Mouse (Mus musculus): Measurements from ENCODE around the gene Npb. TPM values are rescaled to one million over a fixed set of nuclear protein-coding genes. Genes with fewer than 3 reads are reported as not detected.

Gene Npb
- polyA plus RNA-seq, 1 experiment from 2014 or later, result 24.4 TPM

DNA sequence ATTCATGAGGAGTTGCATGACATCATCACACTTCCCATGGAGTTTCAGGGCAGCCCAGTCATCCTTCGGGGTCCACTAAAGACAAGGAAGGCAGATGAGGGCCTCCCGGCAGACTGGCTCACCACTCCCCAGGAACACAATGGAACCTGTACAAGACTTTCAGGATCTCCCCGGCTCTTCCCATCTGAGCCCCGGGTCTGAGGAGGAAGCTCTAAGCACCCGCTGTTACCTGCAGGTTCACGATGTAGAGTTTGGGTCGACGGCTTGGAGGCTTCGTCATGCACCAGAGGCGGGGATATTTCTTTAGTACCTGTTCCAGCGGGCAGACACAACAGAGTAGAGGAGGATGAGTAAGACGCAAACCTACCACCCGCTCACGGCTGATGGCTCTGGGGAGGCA lies 11.9 kb downstream of the Npb start:
- H3K4me1 ChIP-seq, result peaks cover 38% of the 10 kb centered on the region
- H3K36me3 ChIP-seq, result peaks cover 56% of the 10 kb centered on the region
- H3K9me3 ChIP-seq (replicated peaks), result no peaks in the 10 kb centered on the region
- H3K4me3 ChIP-seq (replicated peaks), result no peak overlapping the region
- 94% methylated on average over 14 of the region's 14 CpGs for WGBS
- H3K27me3 ChIP-seq, result no peaks in the 10 kb centered on the region
- ATAC-seq (replicated peaks; ENCODE audit: low FRiP score), result no peak
- H3K9ac ChIP-seq, result no peak overlapping the region
- H3K4me2 ChIP-seq, result no peak overlapping the region
- H3K27ac ChIP-seq, result no peak overlapping the region

DNA sequence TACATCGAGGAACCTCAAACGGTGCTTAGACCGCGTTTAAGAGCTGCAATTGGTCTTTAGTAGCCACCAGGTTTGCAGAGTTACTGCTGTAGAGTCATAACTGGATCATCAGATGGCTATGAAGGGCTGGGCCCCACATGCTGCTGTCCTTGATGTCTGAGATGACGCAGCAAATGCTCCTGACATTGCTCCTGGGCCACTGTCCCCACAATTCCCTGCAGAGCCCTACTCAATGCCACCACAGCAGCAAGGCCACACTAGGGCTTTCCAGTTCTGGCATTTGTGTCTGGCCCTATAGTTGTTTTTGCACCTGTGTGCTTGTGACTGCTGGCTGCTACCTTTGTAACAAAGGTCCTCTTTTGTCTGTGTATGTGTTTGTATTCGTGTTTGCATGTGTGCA lies 14.5 kb downstream of the Npb start:
- H3K4me3 ChIP-seq (replicated peaks), result no peak overlapping the region
- H3K9me3 ChIP-seq (replicated peaks), result no peaks in the 10 kb centered on the region
- no peak overlapping the region for H3K9ac ChIP-seq
- no peak overlapping the region for H3K4me2 ChIP-seq
- no peaks in the 10 kb centered on the region for H3K27me3 ChIP-seq
- no peak for ATAC-seq (replicated peaks; ENCODE audit: low FRiP score)
- H3K36me3 ChIP-seq, result peaks cover 65% of the 10 kb centered on the region
- WGBS, result 95% methylated on average over 6 of the region's 6 CpGs
- peaks cover 26% of the 10 kb centered on the region for H3K4me1 ChIP-seq
- H3K27ac ChIP-seq, result no peak overlapping the region

DNA sequence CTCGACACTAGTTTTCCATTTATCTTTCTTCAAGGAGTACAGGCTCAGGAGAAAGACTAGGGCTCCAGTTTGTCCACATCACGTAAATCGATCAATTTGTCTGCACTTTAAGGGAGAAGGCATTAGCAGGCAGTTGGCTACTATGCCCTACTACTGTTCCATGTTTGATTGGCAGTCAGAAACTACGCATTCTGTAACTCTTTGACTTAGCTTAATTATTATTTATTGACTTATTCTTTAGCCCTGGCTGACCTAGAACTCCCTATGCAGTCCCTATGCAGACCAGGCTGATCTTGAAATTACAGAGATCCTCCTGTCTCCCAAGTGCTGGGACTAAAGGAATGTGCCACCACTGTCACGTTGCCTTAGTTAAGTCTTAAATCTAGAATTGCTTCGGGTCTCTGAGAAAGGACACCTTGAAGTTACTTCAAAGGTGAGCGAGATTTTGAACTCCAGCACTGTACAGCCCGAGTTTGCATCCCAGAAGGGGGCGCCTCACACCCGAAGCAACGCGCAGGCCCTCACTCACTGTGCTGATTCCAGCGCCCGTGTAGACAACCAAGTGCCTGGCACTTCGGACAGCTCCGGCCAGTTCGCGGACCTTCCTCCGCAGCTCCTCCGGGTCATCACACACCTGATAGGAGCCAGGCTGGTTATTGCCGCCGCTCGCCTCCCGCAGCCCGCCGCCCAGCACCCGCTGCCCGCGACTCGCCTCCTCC lies 15.8 kb downstream of the Npb start:
- Histone ChIP-seq H3K27ac (peak overlapping the region; percentile 86), H3K4me2 (peak overlapping the region; percentile 96), H3K36me3 (peaks cover 64% of the 10 kb centered on the region), H3K27me3 (no peaks in the 10 kb centered on the region), H3K4me3 (replicated peaks) (peak overlapping the region; percentile 90), H3K9ac (peak overlapping the region; percentile 63), H3K4me1 (peaks cover 23% of the 10 kb centered on the region), H3K9me3 (replicated peaks) (no peaks in the 10 kb centered on the region)
- WGBS, result 11% methylated on average over 30 of the region's 30 CpGs
- peak; percentile 78 for ATAC-seq (replicated peaks; ENCODE audit: low FRiP score)

DNA sequence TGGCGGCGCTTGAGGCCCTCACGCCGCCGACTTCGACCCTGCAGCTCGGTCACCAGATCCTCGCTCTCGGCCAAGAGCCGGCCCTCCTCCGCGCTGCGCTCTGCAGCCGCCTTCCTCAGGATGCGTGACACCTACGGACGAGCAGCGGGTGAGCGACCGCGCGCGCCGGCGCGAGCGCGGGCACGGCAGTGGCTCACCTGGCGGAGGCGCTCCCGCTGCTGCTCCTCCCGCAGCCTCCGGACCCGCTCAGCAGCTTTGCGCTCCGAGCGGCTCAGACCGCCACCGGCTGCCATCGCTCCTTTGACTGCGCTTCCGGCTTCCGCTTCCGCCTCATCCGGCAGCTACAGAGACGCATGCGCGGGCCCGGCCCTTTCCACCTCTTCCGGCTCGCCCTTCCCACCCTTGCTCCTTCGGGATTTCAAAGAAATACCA lies 16.4 kb downstream of the Npb start:
- peak; percentile 79 for ATAC-seq (replicated peaks; ENCODE audit: low FRiP score)
- Histone ChIP-seq H3K27me3 (no peaks in the 10 kb centered on the region), H3K4me1 (peaks cover 28% of the 10 kb centered on the region), H3K4me2 (peak overlapping the region; percentile 96), H3K27ac (peak overlapping the region; percentile 86), H3K9ac (peak overlapping the region; percentile 63), H3K36me3 (peaks cover 64% of the 10 kb centered on the region), H3K9me3 (replicated peaks) (no peaks in the 10 kb centered on the region), H3K4me3 (replicated peaks) (peak overlapping the region; percentile 90)
- under 1% methylated on average over 53 of the region's 53 CpGs for WGBS

DNA sequence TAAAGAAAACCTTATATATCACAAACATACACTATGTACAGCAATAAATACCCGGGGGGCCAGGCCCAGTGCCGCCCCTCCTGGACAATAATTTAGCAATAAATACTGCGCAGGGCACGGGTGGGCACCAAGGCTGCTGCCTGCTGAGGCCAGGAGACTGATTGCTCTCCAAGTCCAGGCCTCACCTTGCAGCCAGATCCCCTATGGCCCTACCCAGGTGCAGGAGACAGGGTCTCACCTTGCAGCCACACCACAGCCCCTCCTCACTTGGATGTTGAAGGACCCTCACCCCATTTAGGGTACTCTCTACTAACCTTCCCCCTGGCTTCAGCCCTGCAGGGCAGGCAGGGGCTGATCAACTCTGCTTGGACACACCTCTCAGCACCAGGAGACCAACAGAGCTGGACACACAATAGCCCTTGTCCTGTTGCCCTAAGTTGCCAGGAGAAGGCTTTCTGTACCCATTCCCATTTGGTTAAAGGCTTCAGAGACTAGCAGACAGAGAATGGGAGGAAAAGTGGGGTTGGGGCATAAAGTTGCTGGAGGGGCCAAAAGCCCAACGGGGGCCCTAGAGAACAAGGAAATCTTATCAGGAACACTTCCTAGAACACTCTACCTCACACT lies 17.0 kb downstream of the Npb start, which contains the start of gene Sirt7:
Gene Sirt7, minus strand, starts transcription at position 89 of the 624 bp plus-strand sequence.
- H3K27ac ChIP-seq, result peak within 1 kb of the TSS; percentile 86
- H3K4me1 ChIP-seq, result peaks cover 34% of the 10 kb centered on the region
- H3K4me2 ChIP-seq, result peak within 1 kb of the TSS; percentile 96
- H3K36me3 ChIP-seq, result peaks cover 60% of the 10 kb centered on the region
- no peaks in the 10 kb centered on the region for H3K9me3 ChIP-seq (replicated peaks)
- WGBS, result 14% methylated on average over 5 of the region's 5 CpGs
- H3K27me3 ChIP-seq, result no peaks in the 10 kb centered on the region
- peak within 1 kb of the TSS; percentile 63 for H3K9ac ChIP-seq
- ATAC-seq (replicated peaks; ENCODE audit: low FRiP score), result peak; percentile 31; the same call in 1 of the 2 replicates
- H3K4me3 ChIP-seq (replicated peaks), result peak within 1 kb of the TSS; percentile 90

DNA sequence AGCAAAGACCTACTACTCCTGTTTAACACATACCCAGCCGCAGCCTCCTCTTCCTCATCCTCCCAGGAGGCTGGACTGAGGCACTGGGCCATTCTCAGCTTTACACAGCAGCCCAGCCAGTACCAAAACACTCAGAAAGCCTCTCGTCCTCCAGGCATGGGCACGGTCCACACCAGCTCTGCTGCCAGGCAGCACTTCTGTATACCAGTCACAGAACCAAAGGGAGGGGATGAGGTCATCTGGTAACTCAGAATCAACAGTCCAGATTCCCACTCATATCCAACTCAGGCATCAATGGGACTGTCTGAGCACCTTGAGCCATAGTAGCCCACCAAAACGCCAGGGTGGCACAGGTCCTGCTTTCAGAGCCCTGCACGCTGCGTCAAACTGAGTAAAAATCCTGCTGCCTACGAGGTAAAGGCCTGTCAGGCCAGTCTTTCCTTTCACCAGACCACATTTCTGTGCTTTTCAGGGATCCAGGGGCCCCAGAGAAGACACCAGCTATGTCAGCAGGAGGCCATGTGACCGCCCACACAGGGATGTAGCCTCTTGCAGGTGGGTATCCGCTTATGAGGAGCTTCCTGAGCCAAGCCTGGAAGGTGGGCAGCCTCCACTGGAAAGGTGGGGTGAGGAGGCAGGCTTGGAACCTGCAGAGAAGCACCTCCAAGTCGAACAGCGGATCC lies 18.6 kb downstream of the Npb start:
- H3K36me3 ChIP-seq, result peaks cover 45% of the 10 kb centered on the region
- H3K9me3 ChIP-seq (replicated peaks), result no peaks in the 10 kb centered on the region
- no peak overlapping the region for H3K4me2 ChIP-seq
- H3K4me3 ChIP-seq (replicated peaks), result no peak overlapping the region
- H3K27me3 ChIP-seq, result no peaks in the 10 kb centered on the region
- H3K27ac ChIP-seq, result no peak overlapping the region
- no peak for ATAC-seq (replicated peaks; ENCODE audit: low FRiP score)
- peaks cover 51% of the 10 kb centered on the region for H3K4me1 ChIP-seq
- WGBS, result 87% methylated on average over 11 of the region's 11 CpGs
- no peak overlapping the region for H3K9ac ChIP-seq

DNA sequence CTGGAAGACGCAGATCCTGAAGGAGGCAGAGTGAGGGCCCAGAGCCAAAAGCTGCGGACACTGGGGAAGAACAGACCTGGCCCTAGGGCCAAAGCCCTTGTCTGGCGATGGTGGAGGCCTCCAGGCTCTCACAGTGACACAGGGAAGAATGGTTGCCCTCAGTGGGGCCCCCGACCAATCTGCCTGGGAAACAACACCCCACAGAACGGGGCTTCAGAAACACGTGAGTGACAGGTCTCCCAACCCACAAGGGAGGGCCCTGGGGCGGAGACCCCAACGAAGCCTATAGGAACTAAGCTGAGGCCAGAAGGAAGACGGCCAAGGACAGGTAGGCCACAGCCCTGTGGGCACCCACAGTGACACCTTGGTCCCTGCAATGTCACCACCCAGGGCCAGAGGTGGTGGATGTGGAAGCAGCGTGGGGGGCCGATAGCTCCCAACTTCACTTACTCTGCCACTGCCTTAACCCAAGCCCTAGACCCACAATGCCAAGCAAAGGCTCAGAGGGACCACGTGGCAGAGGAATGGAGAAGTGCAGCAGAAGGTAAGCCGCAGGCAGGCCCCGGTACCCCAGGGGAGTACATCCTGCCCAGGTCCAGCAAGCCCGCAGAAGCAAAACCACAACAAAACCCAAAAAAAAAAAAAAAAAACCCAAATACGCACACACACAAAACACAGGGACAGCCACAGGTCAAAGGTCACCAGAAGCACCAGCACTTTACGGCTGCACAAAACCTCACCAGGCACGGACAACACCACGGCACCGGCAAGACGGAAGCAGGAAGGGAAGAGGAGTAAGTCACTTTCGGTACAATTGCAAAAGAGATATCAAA lies 19.4 kb downstream of the Npb start:
- Histone ChIP-seq H3K4me1 (peaks cover 57% of the 10 kb centered on the region), H3K4me2 (no peak overlapping the region), H3K9ac (no peak overlapping the region), H3K9me3 (replicated peaks) (no peaks in the 10 kb centered on the region), H3K27ac (no peak overlapping the region), H3K27me3 (no peaks in the 10 kb centered on the region), H3K36me3 (peaks cover 37% of the 10 kb centered on the region), H3K4me3 (replicated peaks) (no peak overlapping the region)
- no peak for ATAC-seq (replicated peaks; ENCODE audit: low FRiP score)
- 82% methylated on average over 22 of the region's 22 CpGs for WGBS

DNA sequence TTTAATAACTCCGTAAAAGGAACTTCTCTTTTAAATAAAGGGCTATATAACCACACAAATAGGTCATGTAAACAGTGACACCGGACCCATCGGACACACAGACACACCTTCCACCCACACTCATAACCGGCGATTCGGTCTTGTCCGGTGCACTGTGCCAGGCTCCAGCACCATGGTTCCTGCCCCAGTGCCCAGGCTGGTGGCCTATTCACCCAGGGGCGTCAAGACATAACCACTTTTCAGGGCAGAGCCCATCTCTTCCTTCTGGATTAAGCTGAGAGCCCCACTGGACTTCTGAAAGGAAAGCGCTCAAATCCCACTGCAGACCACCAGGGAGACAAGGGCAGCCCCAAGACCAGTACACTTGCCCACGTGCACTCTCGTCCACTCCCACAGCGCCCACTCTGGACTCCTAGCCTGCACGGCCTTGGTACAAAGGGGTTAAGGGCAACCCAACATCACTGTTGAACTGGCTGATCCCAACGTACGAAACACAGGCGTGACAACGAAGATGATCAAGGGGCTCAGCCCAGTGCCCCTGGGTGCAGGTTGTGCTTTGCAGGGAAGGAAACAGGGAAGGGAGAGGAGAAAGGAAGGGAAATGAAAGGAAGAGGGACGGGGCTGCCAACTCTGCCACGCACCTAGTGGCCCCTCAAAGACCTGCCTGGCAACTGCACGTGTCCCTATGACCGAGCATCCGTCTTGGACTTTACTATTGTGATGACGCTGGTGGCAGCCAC lies 20.5 kb downstream of the Npb start:
- H3K27me3 ChIP-seq, result no peaks in the 10 kb centered on the region
- 0 out of 2 replicates have a peak overlapping the region, but pooled peaks have one; percentile 27 for H3K9ac ChIP-seq
- no peaks in the 10 kb centered on the region for H3K9me3 ChIP-seq (replicated peaks)
- 93% methylated on average over 23 of the region's 23 CpGs for WGBS
- 0 out of 2 replicates have a peak overlapping the region, but pooled peaks have one; percentile 90 for H3K4me2 ChIP-seq
- 0 out of 2 replicates have a peak overlapping the region, but pooled peaks have one; percentile 15 for H3K27ac ChIP-seq
- peaks cover 31% of the 10 kb centered on the region for H3K36me3 ChIP-seq
- no peak overlapping the region for H3K4me3 ChIP-seq (replicated peaks)
- no peak for ATAC-seq (replicated peaks; ENCODE audit: low FRiP score)
- peaks cover 56% of the 10 kb centered on the region for H3K4me1 ChIP-seq

DNA sequence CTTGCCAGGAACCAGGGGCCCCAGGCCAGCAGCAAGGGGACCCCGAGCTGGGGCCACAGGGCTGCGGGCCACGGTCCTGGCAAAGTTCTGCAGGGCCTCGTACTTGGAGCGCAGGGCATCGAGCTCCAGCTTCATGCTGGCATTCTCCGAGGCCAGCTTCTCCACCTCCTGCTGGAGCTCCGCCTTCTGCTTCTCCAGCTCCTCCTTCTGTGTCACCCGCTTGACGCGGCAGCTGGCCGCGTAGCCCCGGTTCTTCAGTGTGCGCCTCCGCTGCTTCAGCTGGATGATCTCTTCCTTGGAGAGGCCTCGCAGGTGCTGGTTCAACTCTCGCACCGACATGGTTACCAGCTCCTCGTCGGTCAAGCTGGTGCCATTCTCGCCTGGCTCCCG lies 21.1 kb downstream of the Npb start:
- Histone ChIP-seq H3K9ac (0 out of 2 replicates have a peak overlapping the region, but pooled peaks have one; percentile 27), H3K36me3 (peaks cover 31% of the 10 kb centered on the region), H3K4me1 (peaks cover 55% of the 10 kb centered on the region), H3K27me3 (no peaks in the 10 kb centered on the region), H3K9me3 (replicated peaks) (no peaks in the 10 kb centered on the region), H3K27ac (peak overlapping the region; percentile 92), H3K4me2 (peak overlapping the region; percentile 90), H3K4me3 (replicated peaks) (peak overlapping the region; percentile 14; the same call in 1 of the 2 replicates)
- WGBS, result 75% methylated on average over 23 of the region's 23 CpGs
- no peak for ATAC-seq (replicated peaks; ENCODE audit: low FRiP score)

DNA sequence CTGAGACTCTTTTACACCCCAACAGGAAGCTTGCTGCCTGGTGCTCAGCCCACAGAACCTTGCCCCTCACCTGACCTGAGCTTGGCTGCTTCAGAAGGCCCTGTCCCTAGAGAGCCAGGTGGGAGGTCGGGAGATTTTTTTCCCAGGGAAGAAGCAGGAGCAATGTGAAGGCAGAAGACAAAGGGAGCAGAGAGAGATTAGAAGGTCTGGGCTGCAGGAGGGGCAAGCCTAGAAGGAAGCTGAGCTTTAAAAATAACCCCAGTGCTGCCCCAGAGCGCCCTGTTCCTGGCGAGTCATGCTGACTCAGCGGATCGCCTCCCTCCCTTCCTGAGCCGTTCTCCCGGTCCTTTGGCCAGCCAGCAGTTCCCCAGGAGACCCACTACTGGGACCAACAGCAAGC lies 21.6 kb downstream of the Npb start:
- no peak for ATAC-seq (replicated peaks; ENCODE audit: low FRiP score)
- peak overlapping the region; percentile 14; the same call in 1 of the 2 replicates for H3K4me3 ChIP-seq (replicated peaks)
- peaks cover 31% of the 10 kb centered on the region for H3K36me3 ChIP-seq
- H3K4me1 ChIP-seq, result peaks cover 53% of the 10 kb centered on the region
- no peaks in the 10 kb centered on the region for H3K9me3 ChIP-seq (replicated peaks)
- WGBS, result 19% methylated on average over 7 of the region's 7 CpGs
- peak overlapping the region; percentile 92 for H3K27ac ChIP-seq
- peak overlapping the region; percentile 90 for H3K4me2 ChIP-seq
- H3K27me3 ChIP-seq, result no peaks in the 10 kb centered on the region
- peak overlapping the region; percentile 27 for H3K9ac ChIP-seq

DNA sequence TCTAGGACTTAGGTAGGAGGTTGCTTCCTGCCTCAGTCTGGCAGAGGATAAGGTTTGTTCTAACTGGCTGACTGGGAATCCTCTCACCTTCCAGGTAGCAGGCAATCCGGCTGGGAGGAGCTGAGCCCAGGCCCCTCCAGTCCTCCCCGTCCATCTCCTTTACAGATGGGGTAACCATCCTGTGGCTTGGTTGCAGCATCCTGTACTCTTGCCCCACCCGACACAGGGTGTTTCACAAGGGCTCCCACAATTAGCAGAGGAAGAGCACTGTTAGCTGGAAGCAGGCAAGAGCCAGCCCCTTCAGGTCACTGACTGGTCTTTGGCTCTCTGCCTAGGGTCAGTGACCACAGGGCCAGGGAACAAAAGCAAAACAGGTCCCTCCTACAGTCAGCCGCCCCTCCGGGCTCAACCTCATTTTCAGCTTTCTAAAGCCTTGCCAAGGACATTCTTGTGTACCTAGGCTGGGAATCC lies 22.2 kb downstream of the Npb start:
- H3K9me3 ChIP-seq (replicated peaks), result no peaks in the 10 kb centered on the region
- no peak for ATAC-seq (replicated peaks; ENCODE audit: low FRiP score)
- peak overlapping the region; percentile 92 for H3K27ac ChIP-seq
- peaks cover 31% of the 10 kb centered on the region for H3K36me3 ChIP-seq
- no peaks in the 10 kb centered on the region for H3K27me3 ChIP-seq
- H3K9ac ChIP-seq, result peak overlapping the region; percentile 27; the same call in 1 of the 2 replicates
- peak overlapping the region; percentile 14 for H3K4me3 ChIP-seq (replicated peaks)
- H3K4me2 ChIP-seq, result peak overlapping the region; percentile 90
- WGBS, result 20% methylated on average over 5 of the region's 5 CpGs
- H3K4me1 ChIP-seq, result peaks cover 48% of the 10 kb centered on the region
